In the genomic region with DNA sequence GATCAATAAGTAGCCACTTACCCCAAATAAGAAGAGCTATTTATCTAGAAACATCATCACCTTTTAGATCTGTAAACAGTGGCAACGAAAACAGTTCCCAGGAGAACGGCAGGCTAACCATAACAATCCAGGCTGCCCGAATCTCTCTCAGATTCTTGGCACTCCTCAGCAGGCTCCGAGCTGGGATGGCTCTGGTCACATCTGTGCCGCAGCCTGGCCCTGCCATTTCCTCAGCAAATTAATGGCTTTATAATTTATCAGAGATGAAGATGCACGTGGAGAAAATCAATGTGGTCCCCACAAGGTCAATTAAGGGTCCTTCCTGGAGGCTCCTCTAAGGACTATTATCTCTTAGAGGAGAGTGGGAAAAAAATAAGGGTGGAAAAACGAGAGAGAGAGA, we compare ENCODE assay signal across 19 mouse cellular contexts. TPM values are rescaled to one million over a fixed set of nuclear protein-coding genes. Genes with fewer than 3 reads are reported as not detected.
A peak's percentile ranks its signal among the peaks of the same experiment; 100 is the strongest.
DNase-seq lines count a peak whose midpoint lies in the region; ATAC-seq lines count a peak whose summit lies in the region.
"Had no signal": no experiment of that assay in that cellular context is flagged by ENCODE, and none has a peak within 500 bp of the region (broad histone marks: within the 10 kb centered on the region; RNA-seq: fewer than 3 reads in every experiment).

No protein-coding gene starts in this region.

- H3K27me3 ChIP-seq in neural tube, embryonic 13.5 days, result 0 out of 2 replicates have a peak, but pooled peaks cover 3% of the 10 kb centered on the region
- H3K27me3 ChIP-seq in neural tube, embryonic 15.5 days (replicated peaks), result no peaks in the 10 kb centered on the region; the same call in 1 of the 2 replicates
- H3K27me3 ChIP-seq: heart, embryonic 12.5 days; hindbrain, embryonic 12.5 days; intestine, embryonic 15.5 days had no signal

- no peak overlapping the region for H3K4me3 ChIP-seq in neural tube, embryonic 13.5 days
- no peak overlapping the region for H3K4me3 ChIP-seq in neural tube, embryonic 15.5 days (replicated peaks)
- H3K4me3 ChIP-seq: embryonic facial prominence, embryonic 10.5 days; erythroblast, embryonic 14.5 days; forebrain, embryonic 10.5 days; forebrain, embryonic 15.5 days; heart, adult 2 months; heart, embryonic 12.5 days; hindbrain, embryonic 12.5 days; intestine, embryonic 15.5 days had no signal

- no peaks in the 10 kb centered on the region for H3K9me3 ChIP-seq in neural tube, embryonic 13.5 days
- H3K9me3 ChIP-seq in neural tube, embryonic 15.5 days (replicated peaks), result no peaks in the 10 kb centered on the region
- H3K9me3 ChIP-seq: embryonic facial prominence, embryonic 10.5 days; forebrain, embryonic 10.5 days; forebrain, embryonic 15.5 days; heart, embryonic 12.5 days; hindbrain, embryonic 12.5 days; intestine, embryonic 15.5 days had no signal

- H3K27ac ChIP-seq in neural tube, embryonic 13.5 days (replicated peaks), result 0 out of 2 replicates have a peak overlapping the region, but pooled peaks have one; percentile 28
- no peak overlapping the region for H3K27ac ChIP-seq in neural tube, embryonic 15.5 days (replicated peaks)
- H3K27ac ChIP-seq: embryonic facial prominence, embryonic 10.5 days; forebrain, embryonic 10.5 days; forebrain, embryonic 15.5 days; heart, adult 2 months; hindbrain, embryonic 12.5 days; intestine, embryonic 15.5 days had no signal

- 0 out of 2 replicates have a peak, but pooled peaks cover 16% of the 10 kb centered on the region for H3K36me3 ChIP-seq in neural tube, embryonic 13.5 days
- no peaks in the 10 kb centered on the region for H3K36me3 ChIP-seq in neural tube, embryonic 15.5 days
- H3K36me3 ChIP-seq: embryonic facial prominence, embryonic 10.5 days; forebrain, embryonic 10.5 days; forebrain, embryonic 15.5 days; hindbrain, embryonic 12.5 days; intestine, embryonic 15.5 days had no signal

- peak; percentile 29; the same call in 1 of the 2 replicates for ATAC-seq in neural tube, embryonic 13.5 days (ENCODE audit: low read depth)
- no peak for ATAC-seq in neural tube, embryonic 15.5 days (ENCODE audit: low FRiP score)
- ATAC-seq in erythroblast, adult 5-6 weeks (replicated peaks; ENCODE audit: low FRiP score, poor library complexity, severe bottlenecking), result no peak
- ATAC-seq: forebrain, embryonic 15.5 days; intestine, embryonic 15.5 days had no signal

- intact Hi-C loops in left cerebral cortex, postnatal 4 days (cut with DNase I), result no loop called here

- 9% methylated on average over 7 of the region's 7 CpGs for WGBS in neural tube, embryonic 13.5 days
- 8% methylated on average over 7 of the region's 7 CpGs for WGBS in neural tube, embryonic 15.5 days

- H3K4me1 ChIP-seq in neural tube, embryonic 13.5 days (replicated peaks), result peaks cover 70% of the 10 kb centered on the region
- peaks cover 26% of the 10 kb centered on the region for H3K4me1 ChIP-seq in neural tube, embryonic 15.5 days

- DNase-seq in heart, adult 11 months, result peak; percentile 76
- DNase-seq in heart, adult 9 months (ENCODE audit: low spot score in 2 of 2), result no peak
- DNase-seq in left cerebral cortex, postnatal 4 days, result peak; percentile 32
- DNase-seq in left cerebral cortex, adult 18-20 months (ENCODE audit: low spot score in 2 of 2), result no peak
- DNase-seq: adrenal gland, adult 2 months; adrenal gland, postnatal 25 days; cerebellum, adult 2 months; gastrocnemius, postnatal 10 days; heart, adult 2 months had no signal

- H3K9ac ChIP-seq in neural tube, embryonic 13.5 days, result no peak overlapping the region
- no peak overlapping the region for H3K9ac ChIP-seq in neural tube, embryonic 15.5 days (replicated peaks)
- H3K9ac ChIP-seq: forebrain, embryonic 15.5 days; heart, embryonic 12.5 days; hindbrain, embryonic 12.5 days; intestine, embryonic 15.5 days had no signal

- no peak overlapping the region; the same call in 1 of the 2 replicates for H3K4me2 ChIP-seq in neural tube, embryonic 13.5 days
- H3K4me2 ChIP-seq in neural tube, embryonic 15.5 days, result no peak overlapping the region
- H3K4me2 ChIP-seq: forebrain, embryonic 15.5 days; heart, embryonic 12.5 days; hindbrain, embryonic 12.5 days; intestine, embryonic 15.5 days had no signal

RNA-seq across cellular contexts. Expression of a gene that starts 16.2 kb away (rescaled TPM):
- 10 to 100 TPM; 11.6 to 16.3 TPM for total RNA-seq in left cerebral cortex, postnatal 4 days (2021)
- 1 to 10 TPM; 8.5 to 9.0 TPM for total RNA-seq in left cerebral cortex, adult 18-20 months (2021)
- 12.4 and 15.0 TPM in 2 replicates for polyA plus RNA-seq in neural tube, embryonic 13.5 days (2015; fragmentation: Nextera tagmentation; extraction: Ambion mirVana)
- 9.1 and 9.7 TPM in 2 replicates for polyA plus RNA-seq in neural tube, embryonic 15.5 days (2015; fragmentation: Nextera tagmentation; extraction: Ambion mirVana)
- total RNA-seq in erythroblast, adult 5-6 weeks (2015; ENCODE audit: low replicate concordance), result not detected in 2 replicates
- total RNA-seq in erythroblast, adult 5-6 weeks (2017; ENCODE audit: low replicate concordance), result not detected in 2 replicates

Comparison
In these comparisons a context has a peak if more than half of its experiments do, and no peak if none do; other contexts are left out.
1. DNase-seq: peak in heart, adult 11 months (single experiment) and left cerebral cortex, postnatal 4 days (single experiment); none in heart, adult 9 months (0 of 2) and left cerebral cortex, adult 18-20 months (0 of 2).
2. RNA of a gene that starts 16.2 kb away (total RNA-seq): 11.6 to 16.3 TPM in left cerebral cortex, postnatal 4 days and 8.5 to 9.0 TPM in left cerebral cortex, adult 18-20 months; not detected in erythroblast, adult 5-6 weeks; every median in the first group is over 4 times any median in the second.